Mouse (Mus musculus) left cerebral cortex, postnatal 14 days (tissue): ENCODE results near the gene Wdr83os. TPM values are rescaled to one million over a fixed set of nuclear protein-coding genes. Genes with fewer than 3 reads are reported as not detected.
"Not testable (repeated sequence)": the region's sequence is repeated elsewhere in the genome, so short reads cannot be mapped to it uniquely, and the experiment has no call there.

Source experiments
- DNase-seq, 2 experiments: peaks; one replicate each; pipeline ENCODE4 v3.0.0; 2021 to 2022; ENCODE audit warnings: low spot score in 2 of 2, mixed read lengths in 1 of 2
- intact Hi-C: fragments of 180-260 bp; cut with DNase I; formaldehyde crosslinking; loops from one replicate; pipeline ENCODE4 v1.15.1; 2025
- microRNA-seq, 2 experiments: library from miRNA; unstranded; fragments of <30 nt; microRNA quantifications; one replicate each; pipeline ENCODE4 v1.2.0; 2022
- total RNA-seq, 2 experiments: library from RNA; stranded (reverse); gene quantifications; 2 replicates each; pipeline ENCODE4 v1.2.3; 2021

Wdr83os gene
- total RNA-seq, 2 experiments from 2014 or later = 52.7 to 53.5 TPM

DNA sequence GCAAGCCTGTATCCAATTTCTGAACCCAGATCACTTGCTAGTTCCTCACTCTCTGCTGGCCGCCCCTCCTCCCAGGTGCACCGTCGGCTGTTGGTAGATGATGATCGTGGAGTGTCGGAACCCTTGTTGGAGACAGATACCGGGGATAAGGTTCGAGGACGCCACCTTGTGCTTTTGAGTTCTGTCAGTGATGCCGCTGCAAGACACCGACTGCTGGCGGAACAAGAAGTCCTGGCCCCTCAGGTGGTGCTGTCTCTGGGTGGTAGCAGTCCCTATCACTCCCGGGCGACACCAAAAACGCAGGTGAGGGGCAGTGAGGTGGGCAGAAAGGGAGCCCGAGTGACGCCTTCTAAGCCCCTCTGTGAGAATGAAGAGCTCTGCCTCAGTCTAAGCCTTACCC, 15.7 kb downstream of the Wdr83os start:
- intact Hi-C loops = no loop called here
- no peak for DNase-seq

DNA sequence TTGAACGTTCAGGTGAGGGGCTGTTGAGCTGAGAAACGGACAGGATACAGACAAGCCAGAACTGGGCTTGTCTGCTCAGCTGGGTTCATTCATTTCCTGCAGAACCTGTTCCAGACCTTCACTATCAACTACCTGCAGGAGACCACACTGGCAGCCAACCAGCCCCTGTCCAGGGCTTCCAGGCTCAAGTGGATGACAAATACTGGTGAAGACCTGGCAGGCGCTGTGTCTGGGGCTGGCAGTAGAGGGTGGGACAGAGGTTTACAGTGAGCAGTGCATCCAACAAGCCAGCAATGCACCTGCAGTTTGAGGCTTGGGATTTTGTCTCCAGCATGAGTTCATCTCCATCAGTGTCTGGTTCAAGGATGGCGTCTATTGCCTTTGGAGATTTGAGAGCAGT, 16.3 kb downstream of the Wdr83os start:
- DNase-seq = no peak
- intact Hi-C loops = no loop called here

DNA sequence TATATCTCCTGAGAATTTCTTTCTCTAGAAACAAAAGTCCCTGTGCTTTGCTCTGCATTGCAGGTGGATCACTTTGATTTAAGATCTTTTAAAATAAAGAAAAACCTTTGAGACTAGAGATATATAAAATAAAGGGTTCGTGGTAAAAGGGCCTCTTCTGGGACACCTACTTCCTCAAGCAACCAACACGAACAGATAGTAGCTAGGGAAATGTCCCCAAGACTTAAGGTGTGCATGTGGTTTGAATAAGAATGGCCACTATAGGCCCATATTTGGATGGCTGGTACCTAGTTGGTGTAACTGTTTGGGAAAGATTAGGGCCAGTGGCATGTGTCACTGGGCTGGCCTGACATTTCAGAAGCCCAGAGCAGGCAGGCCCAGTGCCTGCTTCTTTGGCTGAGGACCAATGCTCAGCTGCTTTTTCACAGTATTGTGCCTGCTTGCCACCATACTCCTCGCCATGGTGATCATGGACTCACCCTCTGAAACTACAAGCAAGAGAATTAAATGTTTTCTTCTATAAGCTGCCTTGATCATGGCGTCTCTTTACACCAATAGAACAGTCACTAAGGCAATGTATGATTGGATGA, 19.6 kb downstream of the Wdr83os start:
- DNase-seq = no peak
- intact Hi-C loops = no loop called here

DNA sequence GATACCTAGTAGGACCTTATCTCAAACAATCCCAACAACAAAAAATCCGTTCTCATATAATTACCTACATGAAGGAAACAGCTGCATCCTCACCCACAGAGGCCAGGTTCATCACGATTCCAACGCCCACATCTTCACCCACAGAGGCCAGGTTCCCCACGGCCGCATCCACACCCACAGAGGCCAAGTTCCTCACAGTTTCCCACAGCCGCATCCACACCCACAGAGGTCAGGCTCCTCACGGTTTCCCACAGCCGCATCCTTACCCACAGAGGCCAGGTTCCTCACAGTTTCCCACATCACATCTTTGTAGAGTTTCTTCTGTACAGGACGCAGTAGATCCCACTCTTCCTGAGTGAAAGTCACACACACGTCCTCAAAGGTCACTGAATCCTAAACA, 32.7 kb downstream of the Wdr83os start:
- intact Hi-C loops = no loop called here
- DNase-seq = no peak

DNA sequence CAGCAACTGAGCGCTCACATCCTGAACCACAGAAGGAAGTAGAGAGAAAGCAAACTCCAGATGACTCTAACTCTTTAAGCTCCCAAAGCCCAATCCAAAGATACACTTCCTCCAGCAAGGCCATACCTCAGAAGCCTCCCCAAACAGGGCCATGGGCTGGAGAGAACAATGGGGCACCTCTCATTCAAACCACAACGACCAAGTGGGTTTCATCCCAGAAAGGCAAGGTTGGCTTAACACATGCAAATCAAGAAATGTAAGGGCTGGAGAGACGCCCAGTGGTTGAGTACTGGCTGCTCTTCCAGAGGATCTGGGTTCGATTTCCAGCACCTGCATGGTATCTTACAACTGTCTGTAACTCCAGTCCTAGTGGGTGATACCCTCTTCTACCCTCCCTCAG, 35.0 kb downstream of the Wdr83os start:
- intact Hi-C loops = no loop called here
- no peak for DNase-seq

DNA sequence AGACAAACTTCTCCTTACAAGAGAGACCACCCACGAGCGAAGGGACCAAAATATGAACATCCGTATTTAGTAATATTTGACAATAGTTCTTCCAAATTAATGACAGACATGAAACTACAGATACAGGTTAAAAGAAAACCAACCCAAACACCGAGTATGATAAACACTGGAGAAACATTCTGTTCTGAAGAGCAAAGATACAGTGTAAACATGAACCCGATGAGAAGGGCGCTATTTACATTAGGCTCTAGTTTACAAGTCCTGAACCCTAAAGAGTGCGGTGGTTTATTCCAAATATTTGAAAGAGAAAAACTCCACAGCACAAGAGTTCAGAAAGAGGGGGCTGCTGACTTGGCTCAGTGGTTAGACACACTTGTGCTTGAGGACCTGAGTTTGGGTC, 36.4 kb downstream of the Wdr83os start:
- no peak for DNase-seq
- intact Hi-C loops = no loop called here

DNA sequence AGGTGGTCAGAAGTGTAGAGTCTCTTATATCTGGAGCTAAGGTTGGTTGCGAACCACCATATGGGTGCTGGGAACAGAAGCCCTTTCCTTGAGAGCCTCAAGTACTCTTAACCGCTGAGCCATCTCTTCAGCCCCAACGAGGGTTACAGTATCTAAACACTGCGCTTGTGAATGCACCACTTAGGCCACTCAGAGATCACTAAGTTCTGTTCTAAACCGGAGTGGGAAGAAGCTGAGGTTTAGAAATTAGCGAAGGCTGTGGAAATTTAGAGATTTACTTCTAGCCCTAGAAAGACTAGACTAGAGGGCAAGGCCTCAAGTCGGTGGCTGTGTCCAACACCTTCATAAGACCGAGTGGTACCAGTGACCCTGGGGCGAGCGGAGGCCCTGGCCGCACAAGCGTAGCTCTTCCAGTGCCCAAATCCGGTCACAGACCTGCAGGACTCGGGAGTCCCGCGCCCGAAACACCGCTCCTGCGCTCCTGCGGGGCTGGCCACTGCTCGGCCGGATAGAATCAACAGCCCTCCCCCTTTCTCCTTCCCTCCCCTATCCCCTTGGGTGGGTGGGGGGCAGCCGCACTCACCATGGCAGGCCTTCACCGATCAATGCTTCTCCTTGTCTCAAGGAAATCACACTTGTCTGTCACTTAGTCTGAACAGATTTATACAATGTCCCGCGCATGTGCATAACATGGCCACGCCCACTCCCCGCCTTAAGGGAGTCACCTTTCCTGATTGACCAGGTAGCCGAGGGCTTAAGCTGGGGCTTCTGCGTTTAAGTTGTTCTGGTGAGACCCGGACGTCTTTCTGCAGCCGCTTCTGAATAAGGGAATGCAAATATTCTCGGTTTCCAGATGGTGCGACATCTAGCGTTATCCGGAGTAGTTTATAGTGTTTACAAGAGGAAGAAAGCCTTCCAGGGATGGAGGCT, 38.8 kb downstream of the Wdr83os start:
- intact Hi-C loops = no loop called here
- DNase-seq = peak; percentile 76 to 83

DNA sequence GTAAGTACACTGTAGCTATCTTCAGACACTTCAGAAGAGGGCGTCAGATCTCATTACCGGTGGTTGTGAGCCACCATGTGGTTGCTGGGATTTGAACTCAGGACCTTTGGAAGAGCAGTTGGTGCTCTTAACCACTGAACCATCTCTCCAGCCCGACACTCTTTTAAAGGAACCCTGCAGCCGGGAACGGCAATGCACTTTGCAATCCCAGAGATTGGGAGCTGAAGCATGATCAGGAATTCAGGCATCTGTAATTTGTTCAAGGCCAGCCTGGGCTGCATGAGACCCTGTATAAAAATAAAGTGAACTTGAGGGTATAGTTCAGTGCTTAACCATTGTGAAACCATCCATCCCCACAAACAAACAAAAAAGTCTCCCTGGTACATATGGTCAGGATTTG, 39.7 kb downstream of the Wdr83os start:
- DNase-seq, intact Hi-C loops: not testable (repeated sequence)

DNA sequence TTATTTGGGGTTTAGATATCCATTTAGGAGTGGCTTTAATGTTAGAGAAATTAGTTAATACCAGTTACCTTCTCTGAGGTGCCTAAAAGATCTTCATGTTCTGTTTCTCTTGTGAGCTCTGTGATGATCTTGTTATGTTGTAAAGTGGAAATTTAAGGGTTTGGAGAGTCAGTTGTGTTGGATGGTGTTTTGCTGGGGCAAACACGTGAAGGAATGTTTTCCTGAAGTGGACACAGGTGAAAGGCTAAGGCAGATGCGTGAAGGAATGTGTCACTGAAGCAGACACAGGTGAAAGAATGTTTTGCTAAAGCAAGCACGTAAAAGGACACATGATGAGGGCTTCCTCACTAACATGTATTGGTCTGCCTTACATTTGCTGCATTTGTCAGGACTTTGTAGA, 42.5 kb downstream of the Wdr83os start, which contains the start of gene Zfp791:
TSS of gene Zfp791 (minus strand) at position 101 of the 400 bp plus-strand sequence.
- no peak for DNase-seq
- intact Hi-C loops = no loop called here

DNA sequence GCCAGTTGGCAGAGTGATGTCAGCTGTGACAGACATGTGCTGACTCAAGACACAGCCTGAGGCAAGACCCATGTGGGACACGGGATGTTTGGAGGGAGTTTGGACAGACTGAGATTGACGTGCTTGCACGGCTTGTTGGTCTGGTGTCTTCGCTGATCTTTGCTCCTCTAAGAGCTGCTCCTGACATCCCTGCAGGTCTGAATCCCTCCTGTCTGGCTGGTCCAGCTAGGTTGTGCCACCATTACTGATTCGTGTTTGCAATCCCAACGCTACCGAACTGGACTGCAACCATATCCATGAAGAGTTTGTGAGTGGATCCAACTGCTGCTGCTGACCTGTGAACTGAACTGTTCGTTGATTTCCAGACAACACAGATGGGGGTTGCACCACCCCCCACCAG, 43.2 kb downstream of the Wdr83os start:
- DNase-seq = no peak
- intact Hi-C loops = no loop called here

Small RNAs within 50 kb of the gene (microRNA-seq; reads per million reads assigned to microRNA genes)
- gene Gm23388 = 0.26 to 1.0 reads per million in 2 experiments
- gene Mir7070 = 12.8 to 17.9 reads per million in 2 experiments

Other genes with a start within 250 kb of the Wdr83os start
- gene Gadd45gip1, start 249.2 kb upstream of the Wdr83os start, total RNA-seq = 10 to 100 TPM; 23.4 to 23.6 TPM
- 10 to 100 TPM; 59.5 to 72.0 TPM for gene Rad23a, start 240.1 kb upstream of the Wdr83os start, total RNA-seq
- 100 to 1,000 TPM; 495 to 553 TPM for gene Calr, start 233.8 kb upstream of the Wdr83os start, total RNA-seq
- 10 to 100 TPM; 50.1 to 51.6 TPM for gene Farsa, start 223.8 kb upstream of the Wdr83os start, total RNA-seq
- gene Syce2, start 208.6 kb upstream of the Wdr83os start, total RNA-seq = 10 to 100 TPM; 11.5 to 13.4 TPM
- gene Gcdh, start 186.8 kb upstream of the Wdr83os start, total RNA-seq = 10 to 100 TPM; 36.5 to 38.9 TPM
- gene Klf1, start 178.8 kb upstream of the Wdr83os start, total RNA-seq = not detected
- gene Dnase2a, start 172.2 kb upstream of the Wdr83os start, total RNA-seq = 1 to 10 TPM; 2.9 TPM
- gene Mast1, start 143.4 kb upstream of the Wdr83os start, total RNA-seq = 100 to 1,000 TPM; 139 to 146 TPM
- gene Rtbdn, start 133.7 kb upstream of the Wdr83os start, total RNA-seq = 1 to 10 TPM; 1.6 to 2.1 TPM
- not detected for gene Gm49661, start 111.3 kb upstream of the Wdr83os start, total RNA-seq
- 100 to 1,000 TPM; 402 to 429 TPM for gene Prdx2, start 111.2 kb upstream of the Wdr83os start, total RNA-seq
- gene Rnaseh2a, start 111.0 kb upstream of the Wdr83os start, total RNA-seq = 10 to 100 TPM; 38.1 to 52.0 TPM
- 10 to 100 TPM; 51.5 to 65.4 TPM for gene Junb, start 102.0 kb upstream of the Wdr83os start, total RNA-seq
- gene Hook2, start 90.1 kb upstream of the Wdr83os start, total RNA-seq = 1 to 10 TPM; 7.5 to 8.1 TPM
- gene Best2, start 66.2 kb upstream of the Wdr83os start, total RNA-seq = not detected
- 100 to 1,000 TPM; 116 to 117 TPM for gene Asna1, start 55.5 kb upstream of the Wdr83os start, total RNA-seq
- gene Trir, start 53.9 kb upstream of the Wdr83os start, total RNA-seq = 100 to 1,000 TPM; 128 to 146 TPM
- 100 to 1,000 TPM; 165 to 171 TPM for gene Tnpo2, start 43.8 kb upstream of the Wdr83os start, total RNA-seq
- 10 to 100 TPM; 38.3 to 39.9 TPM for gene Fbxw9, start 20.7 kb upstream of the Wdr83os start, total RNA-seq
- not detected for gene Gm5741, start 12.8 kb upstream of the Wdr83os start, total RNA-seq
- gene Dhps, start 9.0 kb upstream of the Wdr83os start, total RNA-seq = 10 to 100 TPM; 57.9 to 67.6 TPM
- gene Wdr83, start 566 bp downstream of the Wdr83os start, total RNA-seq = 10 to 100 TPM; 27.5 to 36.1 TPM
- gene Man2b1, start 2.5 kb downstream of the Wdr83os start, total RNA-seq = 10 to 100 TPM; 42.6 to 42.9 TPM
- gene Zfp791, start 42.4 kb downstream of the Wdr83os start, total RNA-seq = 1 to 10 TPM; 5.8 to 6.0 TPM
- gene Cks1brt, start 71.2 kb downstream of the Wdr83os start, total RNA-seq = not detected
- not detected for gene Olfr371, start 145.2 kb downstream of the Wdr83os start, total RNA-seq
- gene Orc6, start 218.9 kb downstream of the Wdr83os start, total RNA-seq = 10 to 100 TPM; 33.2 TPM
- gene Vps35, start 219.1 kb downstream of the Wdr83os start, total RNA-seq = 100 to 1,000 TPM; 142 to 149 TPM